Mouse (Mus musculus): ENCODE measurements around the gene Traf5. TPM values are rescaled to one million over a fixed set of nuclear protein-coding genes. Genes with fewer than 3 reads are reported as not detected.

The Traf5 gene
- total RNA-seq (2014; rRNA removed) (0.94 and 2.0 TPM in 2 replicates), polyA plus RNA-seq (2015; fragmentation: Nextera tagmentation; extraction: Ambion mirVana) (1.6 and 2.1 TPM in 2 replicates)

GRCm38 (mm10) chr1:192091806-192092772, at the start of gene Traf5:
TSS of gene Traf5 (minus strand) at chr1:192092559.
- H3K9me3 ChIP-seq (ENCODE audit: low read length): no peaks in the 10 kb centered on the region
- 3% methylated on average over 63 of the region's 63 CpGs for WGBS
- peak within 1 kb of the TSS; percentile 62 for H3K9ac ChIP-seq (replicated peaks; ENCODE audit: low read length, poor library complexity, severe bottlenecking)
- TF ChIP-seq CTCF (IDR thresholded peaks at IDR 0.05): no peak
- peak; percentile 94 for ATAC-seq (ENCODE audit: low FRiP score)
- H3K4me2 ChIP-seq (ENCODE audit: low read depth, low read length, poor library complexity, severe bottlenecking): peak within 1 kb of the TSS; percentile 99
- DNase-seq (ENCODE audit: low spot score): peak; percentile 86
- H3K27ac ChIP-seq (ENCODE audit: low read depth, low read length): no peak within 1 kb of the TSS
- peak within 1 kb of the TSS; percentile 50 for H3K4me3 ChIP-seq (ENCODE audit: low read depth, low read length)
- no peaks in the 10 kb centered on the region for H3K36me3 ChIP-seq (ENCODE audit: insufficient read depth, low read length)
- no peaks in the 10 kb centered on the region for H3K4me1 ChIP-seq (ENCODE audit: insufficient read depth, low read length)
- H3K27me3 ChIP-seq (ENCODE audit: insufficient read depth, low read length): peaks cover 15% of the 10 kb centered on the region

DNA sequence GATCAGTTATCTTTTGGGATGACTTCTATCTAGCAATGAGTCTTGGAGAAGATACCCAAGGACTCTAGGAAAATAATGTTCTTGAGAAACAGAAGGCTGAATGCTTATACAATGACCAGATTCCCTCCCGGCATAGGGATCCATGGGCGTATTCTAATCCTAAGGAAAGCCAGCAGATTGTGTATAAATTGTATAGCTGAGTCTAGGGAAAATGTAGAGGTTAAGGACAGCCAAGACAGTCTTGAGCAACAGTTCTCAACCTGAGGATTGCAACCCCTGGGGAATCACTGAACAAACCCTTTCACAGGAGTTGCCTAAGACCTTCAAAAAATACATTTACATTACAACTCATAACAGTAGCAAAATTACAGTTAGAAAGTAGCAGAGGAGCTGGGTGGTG, 48.0 kb upstream of the Traf5 start:
- no peak for DNase-seq (ENCODE audit: low spot score)
- WGBS: 94% methylated on average over 2 of the region's 2 CpGs
- ATAC-seq (ENCODE audit: low FRiP score): no peak
- Histone ChIP-seq H3K27ac (ENCODE audit: low read depth, low read length) (no peak overlapping the region), H3K36me3 (ENCODE audit: insufficient read depth, low read length) (no peaks in the 10 kb centered on the region), H3K9ac (replicated peaks; ENCODE audit: low read length, poor library complexity, severe bottlenecking) (no peak overlapping the region), H3K9me3 (ENCODE audit: low read length) (no peaks in the 10 kb centered on the region), H3K4me1 (ENCODE audit: insufficient read depth, low read length) (peaks cover 4% of the 10 kb centered on the region; the same call in 1 of the 2 replicates), H3K27me3 (ENCODE audit: insufficient read depth, low read length) (no peaks in the 10 kb centered on the region), H3K4me3 (ENCODE audit: low read depth, low read length) (no peak overlapping the region), H3K4me2 (ENCODE audit: low read depth, low read length, poor library complexity, severe bottlenecking) (no peak overlapping the region)
- no peak for TF ChIP-seq CTCF (IDR thresholded peaks at IDR 0.05)

GRCm38 (mm10) chr1:192137926-192138910, 45.9 kb upstream of the Traf5 start, which contains the start of gene Rcor3:
TSS of gene Rcor3 (minus strand) at chr1:192138062.
- ATAC-seq (ENCODE audit: low FRiP score) (peak; percentile 85), DNase-seq (ENCODE audit: low spot score) (peak; percentile 87)
- TF ChIP-seq CTCF (IDR thresholded peaks at IDR 0.05): peak; percentile 37
- peak within 1 kb of the TSS; percentile 85 for H3K4me2 ChIP-seq (ENCODE audit: low read depth, low read length, poor library complexity, severe bottlenecking)
- no peaks in the 10 kb centered on the region for H3K36me3 ChIP-seq (ENCODE audit: insufficient read depth, low read length)
- peak within 1 kb of the TSS; percentile 91 for H3K9ac ChIP-seq (replicated peaks; ENCODE audit: low read length, poor library complexity, severe bottlenecking)
- WGBS: 0% methylated on average over 61 of the region's 88 CpGs
- H3K27ac ChIP-seq (ENCODE audit: low read depth, low read length): peak within 1 kb of the TSS; percentile 98
- H3K4me3 ChIP-seq (ENCODE audit: low read depth, low read length): peak within 1 kb of the TSS; percentile 61
- H3K4me1 ChIP-seq (ENCODE audit: insufficient read depth, low read length): peaks cover 4% of the 10 kb centered on the region; the same call in 1 of the 2 replicates
- no peaks in the 10 kb centered on the region for H3K9me3 ChIP-seq (ENCODE audit: low read length)
- no peaks in the 10 kb centered on the region for H3K27me3 ChIP-seq (ENCODE audit: insufficient read depth, low read length)

GRCm38 (mm10) chr1:192137291-192137925, 45.0 kb upstream of the Traf5 start:
- WGBS: under 1% methylated on average over 32 of the region's 61 CpGs
- Histone ChIP-seq H3K27me3 (ENCODE audit: insufficient read depth, low read length) (no peaks in the 10 kb centered on the region), H3K4me2 (ENCODE audit: low read depth, low read length, poor library complexity, severe bottlenecking) (peak overlapping the region; percentile 85), H3K36me3 (ENCODE audit: insufficient read depth, low read length) (no peaks in the 10 kb centered on the region), H3K4me3 (ENCODE audit: low read depth, low read length) (peak overlapping the region; percentile 61), H3K9me3 (ENCODE audit: low read length) (no peaks in the 10 kb centered on the region), H3K27ac (ENCODE audit: low read depth, low read length) (peak overlapping the region; percentile 98), H3K9ac (replicated peaks; ENCODE audit: low read length, poor library complexity, severe bottlenecking) (peak overlapping the region; percentile 91), H3K4me1 (ENCODE audit: insufficient read depth, low read length) (peaks cover 4% of the 10 kb centered on the region; the same call in 1 of the 2 replicates)
- peak; percentile 1; the same call in 1 of the 2 replicates for TF ChIP-seq CTCF (IDR thresholded peaks at IDR 0.05)
- ATAC-seq (ENCODE audit: low FRiP score) (peak; percentile 36; the same call in 1 of the 2 replicates), DNase-seq (ENCODE audit: low spot score) (peak; percentile 25)
